Mouse (Mus musculus) natural killer cell, adult 2 months (primary cell): ENCODE measurements around the gene Crtac1.

ENCODE experiments used
- DNase-seq, 2 experiments: peaks; one replicate each; pipeline ENCODE4 v3.0.0; 2022; ENCODE audit warnings: low spot score in 2 of 2

Gene Crtac1

DNA sequence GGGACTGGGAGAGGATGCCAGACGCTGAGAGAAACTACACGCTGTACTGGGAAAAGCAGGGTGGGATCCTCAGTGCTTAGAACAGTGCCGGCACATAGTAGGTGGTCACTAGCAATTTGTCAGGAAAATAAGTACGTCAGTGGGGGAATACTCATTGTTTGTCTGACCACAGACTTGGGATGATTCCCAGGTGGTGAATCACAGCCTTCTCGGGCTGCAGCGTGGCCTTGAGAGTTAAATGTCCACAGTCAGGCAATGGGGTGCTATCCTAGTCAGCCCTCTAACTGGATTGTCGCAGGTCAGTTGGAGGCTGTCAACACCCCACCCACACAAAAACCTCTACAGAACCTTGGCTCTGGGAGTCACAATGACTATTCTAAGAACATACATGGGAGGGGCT lies 100.1 kb downstream of the Crtac1 start:
- no peak for DNase-seq

- DNase-seq = no peak
These were observed 103.4 kb downstream of the Crtac1 start for GRCm38 (mm10) chr19:42328160-42328559.

GRCm38 (mm10) chr19:42325894-42326293 lies 105.7 kb downstream of the Crtac1 start:
- no peak for DNase-seq

GRCm38 (mm10) chr19:42322357-42323090 lies 109.1 kb downstream of the Crtac1 start:
- DNase-seq = no peak

- DNase-seq = no peak
These were observed 109.6 kb downstream of the Crtac1 start for GRCm38 (mm10) chr19:42321936-42322335.

DNA sequence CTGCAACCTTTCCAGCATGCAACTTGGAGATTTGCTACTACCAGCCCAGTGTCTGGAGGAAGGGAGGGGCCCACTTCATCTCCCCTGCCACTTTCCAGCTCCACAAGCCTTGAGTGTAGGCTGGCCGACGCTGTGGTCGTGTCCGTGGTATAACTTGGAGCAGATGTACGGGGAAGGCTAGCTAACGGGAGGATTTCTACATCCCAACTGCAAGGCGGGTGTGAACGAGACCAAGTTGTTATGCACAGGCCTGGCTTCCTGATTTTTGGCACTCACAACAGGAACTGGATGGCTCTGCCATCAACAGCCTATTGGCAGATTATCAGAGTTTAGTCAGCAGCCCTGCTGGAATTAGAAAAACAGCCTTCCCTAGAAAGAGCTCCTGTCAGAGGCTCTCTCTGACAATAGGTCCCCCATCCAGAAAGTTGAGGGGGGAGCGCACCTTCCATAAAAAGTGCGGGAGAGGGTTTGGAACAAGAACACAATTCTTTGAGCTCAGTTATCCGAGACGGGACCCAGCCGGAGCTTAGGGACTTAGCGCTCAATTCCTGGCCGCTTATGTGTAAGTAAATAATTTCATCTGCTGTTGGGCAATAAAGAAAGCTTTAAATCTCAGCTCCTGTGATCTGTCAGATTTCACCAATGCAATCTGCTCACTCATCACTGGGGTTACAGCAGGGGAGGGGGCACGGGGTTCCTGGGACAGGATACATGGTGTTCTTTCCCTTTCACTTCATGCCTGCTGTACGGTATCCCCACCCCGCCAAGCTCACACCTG lies 113.7 kb downstream of the Crtac1 start:
- DNase-seq = no peak

- DNase-seq = no peak
These were observed 114.6 kb downstream of the Crtac1 start for GRCm38 (mm10) chr19:42316998-42317397.

DNA sequence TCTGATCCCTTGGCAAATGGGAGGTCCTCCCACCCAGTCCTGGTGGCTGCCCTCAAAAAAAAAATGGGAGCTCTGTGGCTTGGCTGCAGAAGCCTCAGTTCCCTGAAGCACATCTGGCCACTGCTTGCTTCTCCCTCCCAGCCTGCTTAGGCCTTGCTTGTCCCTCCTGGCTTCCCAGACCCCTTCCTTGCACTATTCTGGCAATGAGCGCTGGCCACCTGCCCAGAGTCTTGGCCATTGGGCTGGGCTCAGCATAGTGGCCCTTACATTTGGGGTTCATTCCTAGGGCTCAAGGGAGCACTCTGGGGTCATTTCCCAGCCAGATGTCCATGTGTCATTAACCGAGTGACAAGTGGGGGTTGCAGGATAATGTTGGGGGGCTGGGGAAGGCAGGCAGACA lies 115.1 kb downstream of the Crtac1 start:
- DNase-seq = no peak

DNA sequence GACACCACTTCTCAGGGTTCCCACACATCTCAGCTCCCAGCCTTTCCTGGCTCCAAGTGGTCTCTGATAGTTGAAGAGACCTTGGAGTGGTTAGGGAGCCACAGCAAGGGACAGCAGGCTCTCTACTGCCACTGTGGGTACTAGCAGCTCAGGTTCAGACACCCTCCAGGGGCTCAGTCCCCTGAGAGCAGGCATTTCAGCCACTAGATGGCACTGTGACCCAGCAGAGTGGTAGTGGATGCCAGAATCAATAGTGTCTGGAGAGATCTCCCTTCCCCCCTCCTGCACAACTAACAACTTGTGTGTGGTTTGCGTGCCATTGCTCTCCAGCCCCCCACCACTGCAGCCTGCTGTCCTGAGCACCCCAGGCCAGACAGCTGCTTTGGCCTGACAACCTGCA lies 115.7 kb downstream of the Crtac1 start:
- DNase-seq = peak; percentile 25 to 39

DNA sequence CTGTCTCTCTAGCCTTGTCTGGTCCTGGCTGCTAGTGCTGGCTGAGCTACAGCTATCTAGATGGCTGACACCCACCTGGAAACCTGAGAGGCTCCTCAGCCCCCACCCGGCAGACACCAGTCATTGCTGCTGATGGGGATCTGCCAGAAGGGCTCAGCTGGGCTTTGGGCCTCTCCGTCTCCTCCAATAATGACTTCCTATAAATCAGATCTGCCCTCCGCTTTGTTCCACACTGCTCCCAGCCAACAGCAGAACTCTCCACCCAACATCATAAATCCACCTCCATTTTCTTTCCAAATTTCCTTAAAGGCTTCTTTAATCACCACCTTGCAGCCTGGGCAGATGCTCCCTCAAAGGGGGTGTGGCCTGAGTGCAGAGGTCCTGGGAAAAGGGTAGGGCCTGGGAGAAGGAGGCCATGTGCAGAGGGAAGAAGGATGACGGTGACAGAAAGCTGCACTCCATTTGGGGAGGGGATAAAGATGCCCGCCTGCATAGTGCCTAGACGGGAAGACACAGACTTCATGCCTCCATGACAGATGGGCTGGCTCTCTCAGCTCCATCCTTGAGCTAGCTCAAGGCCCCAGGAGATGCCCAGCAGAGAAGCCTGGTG lies 116.4 kb downstream of the Crtac1 start:
- DNase-seq = no peak

DNA sequence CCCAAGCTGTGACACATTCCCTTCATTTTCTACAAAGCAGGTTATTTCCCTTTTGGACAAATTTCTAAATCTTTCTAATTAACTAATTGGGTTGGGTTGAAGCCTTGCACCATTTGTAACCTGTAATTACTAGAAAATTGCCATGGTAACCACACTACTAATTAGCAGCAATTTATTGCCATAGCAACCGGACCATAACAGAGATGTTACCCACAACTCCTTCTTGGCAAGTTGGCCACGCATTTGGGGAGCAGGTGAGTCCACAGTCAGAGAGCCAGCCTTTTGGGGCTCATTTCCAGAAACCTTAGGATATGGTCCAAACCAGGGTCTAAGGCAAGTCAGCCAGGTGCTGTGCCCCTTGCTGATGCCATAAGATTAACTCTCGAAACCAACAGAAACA lies 119.4 kb downstream of the Crtac1 start:
- DNase-seq = no peak

- DNase-seq = no peak
These were observed 120.3 kb downstream of the Crtac1 start for GRCm38 (mm10) chr19:42311332-42311731.

GRCm38 (mm10) chr19:42308931-42309330 lies 122.7 kb downstream of the Crtac1 start:
- DNase-seq = no peak

GRCm38 (mm10) chr19:42307019-42307418 lies 124.6 kb downstream of the Crtac1 start:
- no peak for DNase-seq

GRCm38 (mm10) chr19:42306202-42306601 lies 125.4 kb downstream of the Crtac1 start:
- peak; percentile 46 to 60 for DNase-seq

DNA sequence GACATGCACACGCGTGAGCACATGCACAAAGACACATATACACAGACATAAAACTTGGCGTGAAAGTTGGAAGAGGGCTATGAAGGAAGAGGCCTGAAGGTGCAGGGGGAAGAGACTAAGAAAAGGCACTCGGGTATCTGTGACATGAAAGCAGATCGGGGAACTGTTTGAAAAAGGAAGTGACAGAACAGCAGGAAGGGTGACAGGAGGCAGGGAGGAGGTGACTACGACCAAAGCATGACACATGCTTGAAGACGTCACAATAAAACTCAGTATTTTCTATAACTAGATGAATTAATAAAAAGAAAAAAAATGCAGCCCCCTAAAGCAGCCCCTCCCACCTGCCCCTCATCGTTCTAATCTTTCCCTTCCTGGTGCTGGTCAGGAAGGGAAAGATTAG lies 125.8 kb downstream of the Crtac1 start:
- DNase-seq = no peak

DNA sequence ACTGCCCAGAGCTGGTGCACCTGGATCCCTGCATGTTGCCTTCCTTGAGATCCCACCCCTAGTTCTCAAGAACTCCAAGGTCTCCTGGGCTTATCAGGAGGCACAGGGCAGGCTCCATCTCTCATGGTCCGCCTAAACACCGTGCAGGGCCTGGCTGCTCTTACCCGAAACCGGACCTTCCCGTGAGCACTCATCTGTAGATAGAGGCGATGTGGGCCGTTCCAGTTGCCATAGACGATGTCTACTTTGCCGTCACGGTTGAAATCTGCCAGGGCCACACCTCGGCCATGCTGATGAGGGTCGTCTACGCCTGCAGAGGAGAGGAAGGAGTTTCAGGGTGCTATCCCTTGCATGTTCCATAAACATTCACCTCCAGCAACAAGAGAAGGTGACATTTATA lies 127.1 kb downstream of the Crtac1 start:
- no peak for DNase-seq

DNA sequence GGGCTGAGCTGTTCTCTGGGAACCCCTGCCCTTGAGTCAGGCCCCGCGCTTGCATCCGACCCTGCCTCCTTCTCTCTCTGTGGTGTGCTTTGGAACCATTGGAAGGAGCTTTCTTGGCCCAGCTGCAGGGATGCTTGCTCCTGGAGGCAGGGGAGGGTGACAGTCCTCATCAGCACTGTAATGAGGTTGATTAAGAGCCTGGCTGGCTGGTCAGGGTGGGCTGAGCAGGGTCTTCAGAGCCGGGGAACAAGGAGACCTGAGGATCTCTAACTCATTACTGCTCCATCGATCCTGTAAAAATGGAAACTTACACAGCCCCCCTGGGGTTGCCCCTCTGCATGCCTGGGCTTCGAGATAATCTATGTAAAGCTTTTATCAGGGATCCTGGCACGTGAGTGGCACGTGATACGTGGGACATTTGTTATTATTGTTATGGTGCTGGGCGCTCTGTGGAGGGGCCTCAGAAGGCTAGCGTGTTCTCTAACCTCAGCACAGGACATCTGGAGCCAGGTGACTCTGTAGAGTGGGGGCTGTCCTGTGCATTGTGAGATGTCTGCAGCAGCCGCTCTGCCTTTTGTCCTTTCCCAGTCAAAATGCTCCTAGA lies 128.3 kb downstream of the Crtac1 start:
- DNase-seq = no peak

GRCm38 (mm10) chr19:42293216-42293615 lies 138.4 kb downstream of the Crtac1 start:
- DNase-seq = no peak

- DNase-seq = no peak
These were observed 139.5 kb downstream of the Crtac1 start for GRCm38 (mm10) chr19:42292106-42292505.

DNA sequence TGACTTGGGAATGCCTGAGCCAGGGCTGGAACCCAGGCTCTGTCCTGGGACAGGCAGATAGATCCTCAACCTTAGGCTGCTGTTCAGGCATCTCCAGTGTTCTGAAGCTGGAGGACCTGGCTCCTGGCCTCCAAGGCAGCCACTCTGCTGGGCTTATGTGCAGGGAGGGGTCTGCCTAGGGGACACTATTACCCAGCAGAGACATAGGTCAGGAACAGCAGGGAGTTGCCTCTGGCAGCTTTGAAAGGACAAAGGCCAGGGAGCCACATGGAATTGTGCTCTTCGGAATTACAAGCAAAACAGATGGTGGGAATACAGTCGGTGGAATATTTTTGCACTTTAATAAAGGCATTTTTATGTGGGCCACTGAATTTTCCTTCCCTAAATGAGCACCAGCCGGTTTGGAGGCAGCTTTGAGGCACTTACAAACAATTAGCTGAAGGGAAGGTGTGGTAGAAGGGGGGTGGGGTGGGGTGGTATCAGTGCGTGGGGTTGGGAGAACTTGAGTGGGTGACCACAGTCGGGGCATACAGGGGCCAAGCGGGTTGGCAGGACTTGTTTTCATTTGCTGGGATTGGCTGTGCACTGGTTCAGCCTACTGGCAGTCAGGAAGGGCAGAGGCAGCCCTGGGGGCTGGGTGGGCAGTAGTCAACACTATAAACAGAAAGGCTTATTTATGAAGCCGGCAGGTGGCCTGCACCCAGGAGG lies 140.5 kb downstream of the Crtac1 start:
- no peak for DNase-seq

- no peak for DNase-seq
These were observed 143.2 kb downstream of the Crtac1 start for GRCm38 (mm10) chr19:42288361-42288760.
